Mouse (Mus musculus) left cerebral cortex, postnatal 4 days (tissue): ENCODE measurements around the gene Fyn. TPM values are rescaled to one million over a fixed set of nuclear protein-coding genes. Genes with fewer than 3 reads are reported as not detected.

Source experiments
- DNase-seq: peaks from one replicate; pipeline ENCODE4 v3.0.0-alpha.2; 2022
- intact Hi-C: fragments of 180-260 bp; cut with DNase I; formaldehyde crosslinking; loops from one replicate; pipeline ENCODE4 v1.15.1; 2025
- total RNA-seq, 2 experiments: library from RNA; stranded (reverse); gene quantifications; 2 replicates each; pipeline ENCODE4 v1.2.3; 2021

Gene Fyn
- total RNA-seq, 2 experiments from 2014 or later, result 211 to 217 TPM

DNA sequence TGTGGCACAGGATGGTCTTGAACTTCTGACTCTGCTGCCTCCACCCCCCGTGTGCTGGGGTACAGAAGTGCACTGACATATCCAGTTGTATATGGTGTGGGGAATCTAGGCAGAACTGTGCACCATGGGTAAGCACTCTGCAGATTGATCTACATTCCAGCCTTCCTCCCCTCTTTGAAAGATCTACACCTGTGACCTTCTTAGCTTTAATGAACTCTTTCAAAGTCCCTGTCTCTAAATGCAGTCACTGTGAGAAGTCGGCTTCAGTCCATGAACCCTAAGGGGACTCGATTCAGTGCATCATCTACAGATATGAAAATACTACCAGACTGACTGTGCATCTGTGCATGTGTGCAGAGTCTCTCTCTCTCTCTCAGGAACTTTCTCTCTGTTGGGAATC, 99.9 kb downstream of the Fyn start:
- intact Hi-C loops, result no loop called here

DNA sequence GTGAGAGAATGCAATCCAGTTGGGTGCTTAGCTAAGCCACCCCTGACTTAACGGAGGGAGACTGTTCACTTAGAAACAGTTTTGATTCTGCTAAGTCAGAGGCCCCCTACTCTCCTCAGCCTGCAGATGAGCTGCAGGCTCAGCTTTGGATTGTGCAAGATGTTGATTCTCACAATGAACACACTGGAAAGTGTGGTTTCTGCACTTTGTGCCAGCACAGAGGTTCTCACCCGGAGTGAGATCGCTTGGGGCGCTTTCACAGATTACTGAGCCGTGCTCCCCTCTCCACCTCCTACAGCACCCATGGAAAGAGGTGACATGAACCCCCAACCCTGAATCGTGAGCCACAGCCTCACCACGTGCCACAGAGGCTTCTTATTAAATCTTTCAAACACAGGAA, 100.7 kb downstream of the Fyn start:
- no peak for DNase-seq
- intact Hi-C loops, result no loop called here

More for the DNA sequence above, 99.9 kb downstream of the Fyn start:
- DNase-seq, result no peak

DNA sequence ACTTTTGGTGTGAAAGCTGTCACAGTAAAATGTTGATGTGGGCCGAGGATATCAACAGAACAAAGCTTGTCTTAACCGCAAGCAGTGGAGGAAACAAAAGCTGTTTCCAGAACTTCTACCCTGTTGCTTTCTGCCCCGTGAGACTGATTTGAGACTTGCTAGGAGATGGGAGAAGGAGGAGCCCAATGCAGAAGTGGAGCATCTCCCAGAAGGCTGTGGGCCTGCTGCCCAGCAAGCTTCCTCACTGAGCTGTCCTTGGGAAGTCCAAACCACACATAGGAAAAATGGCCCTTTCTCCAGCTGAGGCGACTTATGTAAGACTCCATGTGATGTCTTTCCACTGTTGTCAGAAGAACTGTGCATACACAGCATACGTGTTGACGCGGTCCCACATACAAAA, 101.7 kb downstream of the Fyn start:
- no peak for DNase-seq
- intact Hi-C loops, result no loop called here

DNA sequence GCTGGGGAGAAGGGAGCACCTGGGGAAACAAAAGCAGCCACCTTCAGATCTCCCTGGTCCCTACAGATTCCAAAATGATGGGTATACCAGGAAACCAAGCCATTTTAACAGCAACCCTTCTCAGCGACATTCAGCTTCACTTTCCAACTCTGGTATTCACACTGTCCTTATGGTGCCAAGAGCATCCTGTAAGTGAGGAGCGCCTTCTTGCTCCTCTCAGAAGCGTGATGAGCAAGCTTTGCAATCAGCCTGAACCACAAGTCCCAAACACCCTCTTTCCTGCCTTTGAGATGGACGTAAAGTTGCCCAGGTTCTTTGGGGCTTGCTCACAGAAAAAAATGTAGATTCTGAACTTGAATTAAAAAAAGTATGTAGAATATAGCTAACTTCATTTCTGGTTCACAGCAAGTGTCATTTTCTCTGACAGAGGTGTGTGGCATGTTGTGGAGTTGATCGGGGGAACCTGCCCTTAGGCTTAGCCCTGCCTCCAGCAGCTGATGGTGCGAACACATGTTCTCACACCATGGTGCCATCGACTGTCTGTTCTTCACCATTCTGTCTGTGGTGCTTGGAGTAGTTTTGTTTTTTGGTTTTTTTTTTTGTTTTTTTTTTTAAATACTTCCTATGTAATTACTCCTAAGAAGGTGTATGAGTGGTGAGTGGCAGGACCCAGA, 102.5 kb downstream of the Fyn start:
- DNase-seq, result no peak
- intact Hi-C loops, result no loop called here

DNA sequence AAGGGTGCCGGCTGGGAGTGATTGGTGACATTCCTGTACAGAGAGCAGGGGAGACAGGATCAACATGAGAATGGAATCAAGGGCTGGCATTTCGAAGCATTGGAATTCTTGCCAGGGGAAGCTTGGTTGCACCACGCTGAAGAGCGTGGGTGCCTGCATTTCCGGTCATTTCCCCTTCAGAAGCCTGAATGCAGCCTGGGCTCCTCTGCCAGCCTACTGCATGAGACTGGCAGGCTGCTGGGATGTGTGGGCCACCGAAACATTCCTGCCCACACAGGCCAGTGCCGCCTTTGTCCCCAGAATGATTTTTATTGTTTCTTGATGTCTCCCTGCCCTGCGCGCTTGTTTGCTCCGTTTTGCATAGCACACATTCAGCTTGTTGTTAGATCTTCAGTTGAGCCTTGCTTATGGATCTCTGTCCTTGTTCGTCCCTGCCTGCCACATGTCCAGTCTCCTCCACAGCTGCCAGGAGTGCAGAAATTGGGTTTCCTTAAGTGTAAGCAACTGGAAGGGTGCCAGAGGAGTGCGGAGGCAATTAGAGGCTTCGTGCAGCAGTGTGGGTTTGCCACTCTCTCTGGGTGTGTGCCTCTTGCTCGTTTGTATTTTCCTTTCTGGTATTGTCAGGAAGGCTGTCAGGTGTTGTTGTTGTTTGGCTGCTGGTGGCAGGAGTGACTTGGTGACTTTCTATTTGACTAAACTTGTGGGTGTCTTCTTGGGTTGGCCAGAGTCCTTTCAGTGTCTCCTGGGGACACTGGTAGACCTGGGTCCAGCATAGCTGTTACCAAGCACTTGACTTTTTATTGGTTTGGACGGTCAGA, 103.3 kb downstream of the Fyn start:
- intact Hi-C loops, result no loop called here
- DNase-seq, result peak; percentile 27

DNA sequence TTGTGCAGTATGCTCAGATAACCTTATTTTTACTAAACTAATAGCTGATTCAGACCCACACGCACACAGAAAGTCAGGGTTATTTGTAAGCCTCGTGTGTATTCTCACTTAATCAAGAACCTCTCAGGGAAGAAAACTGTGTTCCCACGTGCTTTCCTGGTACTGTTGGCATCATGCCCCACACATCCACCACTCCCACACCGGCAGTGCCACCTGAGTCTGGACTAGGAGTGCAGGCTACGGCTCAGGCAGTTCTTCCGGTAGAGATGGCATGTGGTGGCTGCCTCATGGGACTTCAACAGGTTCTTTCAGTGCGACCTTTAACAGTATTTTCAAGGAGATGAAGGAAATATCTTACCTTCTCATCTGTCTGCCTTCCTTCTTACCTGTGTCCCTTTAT, 104.3 kb downstream of the Fyn start:
- intact Hi-C loops, result no loop called here
- DNase-seq, result no peak

DNA sequence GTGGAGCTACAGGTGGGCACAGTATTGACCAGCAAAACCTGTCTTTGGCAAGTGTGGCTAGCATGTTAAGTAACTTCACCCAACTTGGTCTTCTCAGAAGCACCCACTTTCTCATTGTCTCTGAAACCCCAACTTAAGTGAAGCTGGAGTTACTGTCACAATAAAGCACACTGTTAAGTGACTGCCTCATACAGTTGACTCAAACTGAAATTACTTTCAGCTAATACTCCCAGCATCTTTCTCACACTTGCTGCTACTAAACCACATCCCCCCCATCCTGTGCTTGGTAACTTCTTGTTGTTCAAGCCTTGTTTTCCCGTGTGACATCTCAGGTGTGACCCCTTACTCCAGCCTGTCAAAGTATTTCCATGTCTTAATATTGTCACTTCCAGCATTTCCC, 110.7 kb downstream of the Fyn start:
- intact Hi-C loops, result no loop called here
- DNase-seq, result no peak

DNA sequence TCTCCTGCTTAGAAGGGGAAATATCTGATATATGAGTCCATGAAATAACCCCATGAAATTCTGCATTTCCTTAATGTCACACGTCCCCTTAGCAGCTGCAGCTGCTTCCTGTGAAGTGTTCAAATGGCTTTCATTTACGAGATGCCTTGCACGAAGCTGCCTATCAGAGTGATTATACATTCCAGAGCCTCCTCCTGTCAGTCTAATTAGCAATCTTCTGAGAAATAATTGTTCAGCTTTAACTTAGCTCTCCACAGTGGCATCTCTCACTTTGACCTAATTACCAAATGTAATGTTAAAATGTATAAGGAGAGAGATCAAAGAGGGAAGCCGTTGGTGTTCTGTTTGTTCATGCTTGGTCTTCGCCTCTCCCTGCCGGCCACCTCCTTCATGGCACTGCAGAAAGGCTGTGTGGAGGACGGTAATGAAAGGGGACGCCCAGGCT, 115.7 kb downstream of the Fyn start:
- no peak for DNase-seq
- intact Hi-C loops, result no loop called here

DNA sequence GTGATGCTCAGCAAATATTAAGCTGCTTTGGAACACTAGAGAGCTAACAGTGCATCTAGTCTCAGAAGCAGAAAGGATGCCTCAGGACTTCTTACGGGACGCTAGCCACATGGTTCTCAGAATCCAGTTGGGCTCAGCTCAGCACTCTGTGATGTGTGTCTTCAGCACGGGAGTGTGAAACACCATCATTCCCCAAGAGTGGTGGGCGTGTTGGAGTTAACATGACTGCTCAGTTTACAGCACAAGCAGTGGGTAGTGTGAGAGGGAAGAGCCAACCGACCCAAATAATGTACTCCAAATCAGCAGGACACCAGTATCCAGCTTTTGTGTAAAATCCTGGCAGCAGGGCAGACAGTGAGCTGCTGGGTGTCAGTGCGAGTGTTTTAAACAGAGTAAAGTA, 116.2 kb downstream of the Fyn start:
- DNase-seq, result no peak
- intact Hi-C loops, result no loop called here

DNA sequence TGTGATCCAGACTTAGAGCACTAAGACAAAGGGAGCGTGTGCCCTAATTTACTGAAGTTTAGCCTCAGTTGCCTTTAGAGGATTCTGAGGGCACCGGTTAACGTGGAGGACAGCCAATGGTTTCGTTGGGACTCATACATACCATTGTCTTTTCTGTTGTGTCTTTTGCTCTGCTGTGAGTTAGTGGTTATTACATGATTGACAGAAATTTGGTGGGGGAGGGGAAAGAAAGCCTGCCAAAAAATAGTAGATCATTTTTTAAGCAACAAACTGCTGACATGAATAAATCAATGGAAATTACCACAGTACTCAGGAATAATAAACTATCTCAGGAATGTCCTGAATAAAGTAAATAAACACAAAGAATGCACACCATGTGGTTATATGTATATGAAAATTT, 117.3 kb downstream of the Fyn start:
- DNase-seq, result no peak
- intact Hi-C loops, result no loop called here

DNA sequence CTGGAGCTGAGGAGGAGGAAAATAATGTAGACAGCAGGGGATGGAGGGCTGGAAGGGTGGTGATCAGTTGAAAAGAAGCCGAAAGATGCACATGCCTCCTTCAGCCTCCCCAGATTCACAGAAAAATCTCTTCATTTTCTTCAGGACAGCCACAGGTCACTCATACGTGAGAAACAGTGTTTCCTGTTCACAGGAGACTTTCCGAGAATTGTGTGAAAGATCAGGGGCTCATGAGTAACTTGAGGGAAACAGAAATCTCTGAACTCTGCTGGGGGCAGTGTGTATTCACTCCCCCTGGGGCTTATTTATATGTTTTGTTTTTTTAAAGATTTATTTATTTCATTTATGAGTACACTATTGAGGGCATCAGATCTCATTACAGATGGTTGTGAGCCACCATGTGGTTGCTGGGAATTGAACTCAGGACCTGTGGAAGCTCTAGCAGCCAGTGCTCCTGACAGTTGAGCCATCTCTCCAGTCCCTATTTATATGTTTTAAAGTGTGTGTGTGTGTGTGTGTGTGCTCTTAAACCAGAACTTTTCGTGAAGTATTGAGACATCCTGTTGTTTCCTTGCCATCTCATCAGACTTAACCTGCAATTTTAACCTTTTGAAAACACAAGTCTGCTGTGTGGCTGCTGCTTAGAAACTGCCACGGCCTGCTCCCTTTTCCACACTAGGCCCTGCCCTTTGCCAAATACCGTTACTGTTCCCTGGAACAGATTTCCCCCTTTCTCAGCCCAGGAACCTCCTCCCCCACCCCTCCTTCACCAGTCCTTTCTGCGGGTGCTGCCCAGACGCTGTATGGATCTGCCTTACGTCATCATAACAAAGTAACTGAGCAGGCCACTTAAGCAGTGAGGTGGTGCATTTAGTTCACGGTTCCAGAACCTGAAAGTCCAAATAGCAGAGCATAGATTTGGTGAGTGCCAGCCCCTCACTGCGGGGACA, 118.1 kb downstream of the Fyn start:
- DNase-seq, result no peak
- intact Hi-C loops, result no loop called here

DNA sequence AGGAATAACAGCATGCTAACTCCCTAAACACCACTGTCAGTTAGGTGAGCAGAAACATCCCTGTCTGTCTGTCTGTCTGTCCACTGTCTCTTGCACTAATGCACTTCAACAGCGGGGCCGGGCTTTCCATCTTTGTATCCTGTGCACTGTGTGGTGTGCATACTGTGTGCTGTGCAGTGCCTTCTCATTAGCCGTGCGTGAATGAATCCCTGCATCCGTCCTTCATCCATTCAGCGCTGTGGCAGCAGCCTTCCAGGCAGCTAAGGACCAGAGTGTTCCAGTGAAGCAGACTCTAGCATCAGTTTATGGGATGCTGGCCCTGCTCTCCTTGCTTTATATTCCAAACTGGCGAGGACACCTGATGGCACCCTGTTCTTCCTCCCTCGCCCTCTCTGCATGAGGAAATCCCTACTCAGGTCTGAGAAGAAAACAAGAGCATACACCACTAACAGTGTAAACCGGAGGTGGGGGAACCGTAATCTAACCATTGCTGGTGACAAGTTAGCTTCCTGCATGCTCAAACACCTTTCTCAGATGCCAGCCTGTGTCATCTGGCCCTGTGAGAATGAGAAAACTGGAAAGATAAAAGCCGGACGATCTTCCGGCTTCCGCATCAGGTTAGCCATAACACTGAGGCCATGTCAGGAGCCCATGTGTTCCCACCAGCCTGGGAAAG, 119.2 kb downstream of the Fyn start:
- intact Hi-C loops, result no loop called here

DNA sequence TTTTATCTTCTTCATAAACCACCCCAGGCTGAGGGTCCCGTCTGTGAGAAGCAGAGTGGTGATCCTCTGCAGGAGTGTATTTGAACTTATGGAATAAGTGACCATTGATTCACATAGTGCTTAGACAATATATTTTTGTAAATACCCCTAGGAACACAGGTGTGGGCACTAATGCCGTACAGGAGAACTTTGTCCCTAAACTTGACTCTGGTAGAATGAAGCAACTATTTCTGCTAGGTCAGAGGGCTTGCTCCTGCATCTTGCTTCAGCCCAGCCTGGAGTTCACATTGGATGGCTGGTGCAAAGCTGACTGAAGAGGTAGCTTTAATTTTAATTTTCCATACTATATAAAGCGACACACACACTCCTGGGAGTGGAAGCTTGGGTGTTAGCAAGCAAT, 119.9 kb downstream of the Fyn start:
- DNase-seq, result no peak
- intact Hi-C loops, result no loop called here

More for the DNA sequence above, 119.2 kb downstream of the Fyn start:
- DNase-seq, result no peak

DNA sequence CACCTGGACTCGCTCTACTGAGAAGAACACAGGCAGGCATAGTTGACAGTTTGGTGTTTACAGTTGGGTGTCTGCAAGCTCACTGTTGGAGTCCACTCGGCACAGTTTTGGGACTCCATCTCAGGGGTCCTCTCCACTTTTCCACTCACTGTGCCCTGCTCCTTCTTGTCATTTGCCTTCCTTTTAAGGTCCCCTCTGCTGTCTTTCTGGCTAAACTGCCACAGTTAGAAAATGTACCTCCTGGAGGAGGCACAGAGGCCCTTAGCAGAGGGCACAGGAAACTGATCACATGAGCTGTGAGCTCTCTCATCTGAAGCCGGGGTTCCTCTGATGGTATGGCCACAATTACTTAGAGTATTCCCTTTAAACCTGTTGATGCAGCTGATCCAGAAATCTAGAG, 120.3 kb downstream of the Fyn start:
- DNase-seq, result no peak
- intact Hi-C loops, result no loop called here

DNA sequence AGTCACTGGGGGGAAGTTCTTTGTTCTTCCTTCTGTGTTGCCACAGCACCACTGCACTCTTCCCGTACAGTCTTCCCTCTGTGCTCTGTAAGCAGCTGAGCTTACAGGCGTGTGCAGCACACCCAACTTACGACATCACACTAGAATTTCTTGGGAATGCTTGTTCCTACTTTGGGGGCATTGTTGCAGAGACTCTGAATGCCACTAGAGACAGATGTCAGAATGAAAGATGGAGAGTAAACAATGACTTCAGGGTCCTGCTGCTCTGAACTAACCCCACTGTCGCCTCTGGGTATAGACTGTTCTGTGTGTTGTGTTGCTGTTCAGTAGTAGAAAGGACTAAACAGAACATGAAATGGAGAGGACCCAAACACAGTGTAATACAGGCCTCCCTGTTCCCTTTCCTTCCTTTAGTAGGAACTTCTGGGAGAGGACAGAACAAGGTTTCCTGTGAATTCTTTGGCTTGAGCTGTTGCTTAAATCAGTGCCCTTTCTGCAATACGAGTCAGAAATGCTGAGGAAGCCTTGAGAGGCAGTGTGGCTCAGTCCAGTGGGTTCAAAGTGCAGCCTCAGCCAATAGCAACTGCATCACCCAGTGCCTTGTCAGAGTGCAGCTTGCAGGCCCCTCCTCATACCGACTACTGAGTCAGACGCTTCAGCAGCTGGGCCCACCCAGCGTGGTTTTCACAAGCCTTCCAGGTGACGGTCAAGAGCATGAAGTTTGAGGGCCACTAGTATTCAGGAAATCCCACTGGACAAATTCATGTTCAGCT, 121.9 kb downstream of the Fyn start:
- intact Hi-C loops, result no loop called here
- DNase-seq, result no peak

DNA sequence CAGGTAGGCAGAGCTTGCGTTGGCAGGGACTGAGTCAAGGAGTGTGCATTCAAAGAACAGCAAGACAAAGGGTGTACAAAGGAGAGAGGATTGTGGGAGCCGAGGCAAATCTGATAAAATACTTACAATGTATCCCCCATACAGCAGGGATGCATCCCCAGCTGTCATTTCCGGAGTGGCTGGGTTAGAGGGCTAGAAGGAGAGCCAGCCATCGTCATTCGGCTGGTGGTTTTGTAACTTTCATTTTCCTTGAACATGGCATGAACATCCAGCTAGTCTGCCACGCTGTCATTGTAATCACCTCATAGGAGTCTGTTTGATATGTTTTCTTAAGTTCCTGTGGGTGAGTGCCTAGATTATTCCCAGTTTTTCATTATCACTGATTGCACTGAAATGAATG, 123.5 kb downstream of the Fyn start:
- no peak for DNase-seq
- intact Hi-C loops, result no loop called here

DNA sequence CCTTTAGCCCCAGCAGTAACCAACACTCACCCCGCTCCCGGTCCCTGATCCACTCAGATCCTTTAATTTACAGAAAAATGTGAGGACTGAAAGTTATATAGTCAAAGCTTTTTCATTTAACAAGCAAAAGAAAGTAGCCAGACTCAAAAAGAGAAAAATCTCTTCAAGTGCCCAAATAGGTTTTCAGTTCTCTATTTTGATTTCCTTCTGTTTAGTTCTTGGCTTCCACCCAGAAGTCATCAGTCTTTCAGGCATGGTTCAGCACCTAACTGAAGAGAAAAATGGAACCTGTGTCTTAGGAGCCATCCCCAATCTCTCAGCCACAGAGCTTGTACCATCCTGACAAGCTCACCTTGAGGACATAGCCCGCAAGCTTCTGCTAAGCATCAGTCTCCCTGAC, 124.4 kb downstream of the Fyn start:
- no peak for DNase-seq
- intact Hi-C loops, result no loop called here

DNA sequence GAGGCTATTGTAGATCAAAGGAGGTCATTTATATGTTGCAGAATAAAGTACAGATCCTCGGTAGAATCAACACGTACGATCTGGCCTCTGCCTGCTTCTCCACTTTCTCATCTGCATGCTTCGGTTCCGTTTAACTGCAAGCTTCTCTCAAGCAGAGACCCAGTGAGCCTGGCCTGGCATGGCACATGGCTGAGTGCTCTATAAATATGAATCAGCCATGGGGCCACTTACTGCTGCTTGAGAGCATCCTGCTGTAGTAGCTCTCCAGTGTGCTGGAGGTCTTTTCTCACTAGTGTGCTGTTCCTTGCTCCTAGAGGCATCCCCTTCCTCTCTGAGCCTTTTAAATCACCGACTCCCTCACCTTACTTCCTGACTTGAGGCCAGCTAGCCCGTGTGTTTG, 130.0 kb downstream of the Fyn start:
- no peak for DNase-seq
- intact Hi-C loops, result no loop called here

DNA sequence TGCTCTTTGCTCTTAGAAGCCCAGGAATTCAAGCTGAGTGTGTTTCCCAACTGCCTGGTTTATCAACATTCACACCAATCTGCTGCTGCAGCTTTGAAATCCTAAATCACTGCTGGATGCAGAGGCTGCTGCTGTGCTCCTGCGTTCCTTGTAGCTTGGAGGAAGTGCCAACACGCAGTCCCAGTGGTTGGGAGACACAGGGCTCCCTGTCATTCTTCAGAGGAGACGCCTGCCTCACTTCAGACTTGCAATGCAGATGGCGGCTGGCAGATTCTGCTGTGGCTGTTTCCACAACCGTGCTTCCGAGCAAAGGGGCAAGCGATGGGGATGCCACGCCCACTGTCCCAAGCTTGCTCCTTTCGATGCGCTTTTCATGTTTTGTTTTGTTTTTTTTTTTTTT, 132.9 kb downstream of the Fyn start:
- peak; percentile 34 for DNase-seq
- intact Hi-C loops, result no loop called here
